Mouse (Mus musculus): ENCODE results near the gene Srpk3.
A peak's percentile ranks its signal among the peaks of the same experiment; 100 is the strongest.

The Srpk3 gene

GRCm38 (mm10) chrX:73805814-73806213, 31.6 kb downstream of the Srpk3 start:
- DNase-seq, result no peak

DNA sequence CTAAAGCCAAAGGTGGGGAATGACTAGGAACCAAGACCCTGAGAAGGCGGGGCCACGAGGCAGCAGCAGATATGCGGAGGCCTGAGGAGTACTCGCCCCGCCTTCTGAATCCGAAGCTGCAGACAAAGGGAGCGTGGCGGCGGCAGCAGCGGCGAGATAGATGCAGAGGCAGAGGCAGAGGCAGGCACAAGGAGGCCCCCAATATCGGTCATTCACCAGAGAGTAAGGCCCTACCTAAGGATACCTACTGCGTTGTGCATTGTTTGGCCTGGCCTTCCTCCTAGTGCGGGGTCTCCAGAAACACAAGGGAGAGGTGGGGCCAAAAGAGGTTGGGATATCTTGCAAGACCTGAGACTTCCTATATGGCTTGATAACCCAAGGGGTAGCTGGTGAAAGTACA, 40.9 kb downstream of the Srpk3 start:
- DNase-seq, result no peak

DNA sequence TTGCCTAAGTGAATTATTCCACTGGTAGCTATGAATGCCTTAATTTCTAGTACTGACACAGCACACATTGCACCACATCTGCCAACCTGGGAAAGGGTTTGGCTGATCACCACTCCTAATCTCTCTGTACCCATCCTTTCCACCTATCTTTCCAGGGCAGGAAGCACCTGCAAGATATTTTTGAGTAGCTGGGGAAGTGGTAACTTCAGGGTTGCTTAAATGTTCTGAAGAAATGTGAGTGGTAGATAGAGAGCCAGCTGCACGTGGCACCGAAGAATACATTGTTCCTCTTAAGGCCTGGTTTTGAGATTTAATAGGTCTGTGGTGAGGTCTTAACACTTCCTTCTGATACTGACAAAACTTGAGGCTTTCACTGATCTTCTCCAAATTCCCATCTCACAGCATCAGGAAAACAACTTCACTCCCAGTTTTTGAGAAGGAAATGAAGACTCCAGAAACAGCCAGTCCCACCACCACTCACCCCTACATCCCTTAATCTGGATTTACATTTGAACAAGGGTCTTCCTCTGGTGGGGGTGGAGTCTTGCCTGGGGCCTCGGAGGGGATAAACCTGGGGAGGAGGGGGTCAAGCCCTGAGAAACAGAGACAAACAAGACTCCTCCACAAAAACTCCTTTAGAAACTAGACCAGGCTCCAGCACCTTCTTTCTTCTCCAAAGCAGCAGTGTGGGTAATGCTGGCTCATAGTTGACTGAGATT, 42.5 kb downstream of the Srpk3 start:
- no peak for DNase-seq

DNA sequence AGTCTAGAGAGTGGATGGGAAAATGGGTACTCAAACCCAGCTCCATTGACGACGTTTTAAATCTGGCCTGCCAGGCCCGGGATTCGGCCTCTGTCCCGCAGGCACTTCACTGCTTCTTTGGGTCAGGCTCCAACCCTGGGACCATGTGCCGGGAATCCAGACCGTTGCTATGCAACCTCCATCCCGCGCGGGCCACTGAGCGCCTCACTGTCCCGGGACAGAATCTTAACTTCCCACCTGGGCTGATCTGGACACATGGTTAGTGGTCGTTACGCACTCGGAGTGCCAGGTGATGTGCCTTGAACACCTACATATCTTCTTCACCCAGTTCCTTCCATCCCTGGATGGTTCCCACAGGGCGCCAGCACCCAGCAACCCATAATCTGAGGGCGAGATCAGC, 49.5 kb downstream of the Srpk3 start:
- DNase-seq, result no peak

DNA sequence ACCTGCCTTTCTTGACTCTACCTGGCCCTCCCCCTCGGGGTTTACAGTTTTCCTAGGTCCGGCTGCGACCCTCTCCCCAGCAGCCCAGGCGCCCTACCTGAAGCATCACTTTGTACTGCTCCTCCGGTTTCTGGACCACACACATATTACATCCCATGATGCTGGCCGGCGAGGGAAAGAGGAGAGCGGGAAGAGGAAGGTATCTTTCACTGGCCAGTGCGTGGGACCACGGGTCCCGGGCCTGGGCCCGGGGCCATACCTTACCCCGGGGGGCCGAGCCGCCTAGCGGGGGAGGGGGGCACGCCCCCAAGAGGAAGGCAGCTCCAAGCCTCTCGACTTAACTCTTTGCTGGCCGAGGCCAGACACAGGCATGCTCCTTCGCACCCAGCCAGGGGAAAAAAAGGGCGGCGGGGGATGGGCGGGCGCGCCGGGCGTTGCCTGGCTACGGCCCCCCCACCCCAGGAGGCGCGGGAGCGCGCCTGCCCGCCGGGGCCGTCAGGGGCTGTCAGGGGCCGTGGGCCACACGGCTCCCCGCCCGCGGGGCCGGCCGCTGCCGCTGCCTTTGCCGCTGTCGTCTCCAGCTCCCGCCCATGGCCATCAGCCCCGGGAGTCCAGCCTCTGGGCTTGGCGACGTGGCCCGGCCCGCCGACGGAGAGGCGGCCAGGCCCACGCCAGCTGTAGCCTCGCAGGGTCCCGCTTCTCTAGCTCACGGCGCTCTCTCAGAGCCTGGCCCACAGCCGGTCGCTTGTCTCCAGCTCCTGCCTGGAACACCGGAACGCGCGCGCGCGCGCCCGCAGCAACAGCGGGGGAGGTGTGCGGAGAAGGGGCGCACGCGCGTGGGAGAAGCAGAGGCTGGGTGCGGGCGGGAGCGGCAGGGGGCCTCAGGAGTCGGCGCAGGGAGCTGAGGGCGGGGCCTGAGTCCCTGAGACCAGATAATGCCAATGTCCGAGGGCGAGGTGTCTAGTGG, 50.3 kb downstream of the Srpk3 start, which contains the start of gene Pdzd4:
Pdzd4 (minus strand) TSS at position 785 of the 967 bp plus-strand sequence.
- peak; percentile 51 for DNase-seq

Data from lung, postnatal 14 days (tissue).